Mouse (Mus musculus) ES-E14 (cell line): Measurements from ENCODE around the gene Gys2. TPM values are rescaled to one million over a fixed set of nuclear protein-coding genes. Genes with fewer than 3 reads are reported as not detected.

Source experiments
- DNase-seq: peaks from one replicate; pipeline ENCODE4 v3.0.0-alpha.2; 2013; ENCODE audit warnings: low read depth, low spot score
- H3K27ac ChIP-seq: 2 replicates; pipeline ENCODE4 v1.5.1; 2012; ENCODE audit warnings: low read depth, mild to moderate bottlenecking, low read length, moderate library complexity, mixed read lengths; ENCODE audit not compliant: poor library complexity, insufficient read depth, severe bottlenecking
- H3K36me3 ChIP-seq: 2 replicates; pipeline ENCODE4 v1.6.1; 2012; ENCODE audit warnings: mild to moderate bottlenecking, low read length, moderate library complexity, mixed read lengths; ENCODE audit not compliant: control insufficient read depth, poor library complexity, insufficient read depth, severe bottlenecking
- H3K4me1 ChIP-seq, 2 experiments: fragments of 150-350 bp in 1 of 2; sonication (generic) in 1 of 2; 2 replicates each; pipeline ENCODE4 v1.6.1; 2012; ENCODE audit warnings: low read length in 2 of 2, mild to moderate bottlenecking in 1 of 2, mixed read lengths in 1 of 2; ENCODE audit not compliant: control insufficient read depth in 2 of 2, insufficient read depth in 2 of 2, poor library complexity in 1 of 2
- H3K4me3 ChIP-seq, 2 experiments: fragments of 150-350 bp in 1 of 2; sonication (generic) in 1 of 2; 2 replicates each; pipeline ENCODE4 v1.5.1; 2012; ENCODE audit warnings: low read length in 2 of 2, low read depth in 1 of 2, mild to moderate bottlenecking in 1 of 2, mixed read lengths in 1 of 2; ENCODE audit not compliant: insufficient read depth in 1 of 2, poor library complexity in 1 of 2, severe bottlenecking in 1 of 2
- H3K9ac ChIP-seq: 2 replicates; pipeline ENCODE4 v1.6.1; 2012; ENCODE audit warnings: low read depth, mild to moderate bottlenecking, low read length, mixed read lengths; ENCODE audit not compliant: poor library complexity, insufficient read depth, severe bottlenecking
- H3K9me3 ChIP-seq: fragments of 150-350 bp; sonication (generic); 2 replicates; pipeline ENCODE4 v1.6.1; 2012; ENCODE audit warnings: low read depth, mild to moderate bottlenecking, low read length; ENCODE audit not compliant: control insufficient read depth, insufficient read depth
- CHD2 ChIP-seq: IDR thresholded peaks from 2 replicates; pipeline ENCODE4 v1.6.1; 2014; ENCODE audit warnings: mild to moderate bottlenecking, low read depth, low read length, inconsistent platforms
- HCFC1 ChIP-seq: IDR thresholded peaks from 2 replicates; pipeline ENCODE4 v1.6.1; 2012; ENCODE audit warnings: low read length, inconsistent platforms, borderline replicate concordance; ENCODE audit not compliant: insufficient read depth
- MAFK ChIP-seq: IDR thresholded peaks from 2 replicates; pipeline ENCODE4 v1.6.1; 2014; ENCODE audit warnings: mild to moderate bottlenecking, low read depth, low read length, inconsistent platforms; ENCODE audit not compliant: insufficient read depth
- ZC3H11A ChIP-seq: IDR thresholded peaks from 2 replicates; pipeline ENCODE4 v1.6.1; 2012; ENCODE audit warnings: low read depth, mild to moderate bottlenecking, inconsistent platforms, low read length, borderline replicate concordance
- ZNF384 ChIP-seq: IDR thresholded peaks from 2 replicates; pipeline ENCODE4 v1.6.1; 2012; ENCODE audit warnings: low read depth, low read length, inconsistent platforms
- in situ Hi-C, 2 experiments: fragments of 600-800 bp; cut with MboI; formaldehyde crosslinking; loops; one replicate each; pipeline ENCODE4 v1.15.1; 2025; ENCODE audit warnings: low sequenced_read_pairs in 2 of 2, inconsistent platforms in 1 of 2; ENCODE audit not compliant: unreplicated experiment in 2 of 2
- total RNA-seq: library from RNA; depleted of rRNA; stranded (reverse); fragments of 300-350 nt; gene quantifications from 2 replicates; pipeline ENCODE4 v1.2.3, GENCODE M21; 2012; rRNA removed

Gys2 gene
- total RNA-seq, 1 experiment: not detected

GRCm38 (mm10) chr6:142379961-142380360 is 92.9 kb downstream of the Gys2 start:
- Histone ChIP-seq H3K27ac (no peak overlapping the region), H3K9me3 (no peaks in the 10 kb centered on the region), H3K36me3 (peaks cover 20% of the 10 kb centered on the region; the same call in 1 of the 2 replicates), H3K4me1 (peaks cover 0 to 3% of the 10 kb centered on the region in 2 experiments; a peak in 1 of 4 replicates), H3K9ac (no peak overlapping the region), H3K4me3 (no peak overlapping the region)
- DNase-seq: no peak
- in situ Hi-C loops: loop anchor here in 1 of 2 experiments (10.0 kb wide), 1 partner anchor 135 kb away; no protein-coding TSS in a partner anchor
- TF ChIP-seq MAFK (no peak), ZC3H11A (no peak), CHD2 (no peak), HCFC1 (no peak), ZNF384 (no peak)

GRCm38 (mm10) chr6:142378576-142379330 is 94.2 kb downstream of the Gys2 start:
- TF ChIP-seq ZC3H11A (no peak), MAFK (no peak), HCFC1 (no peak), ZNF384 (no peak), CHD2 (no peak)
- peaks cover 17% of the 10 kb centered on the region; the same call in 1 of the 2 replicates for H3K36me3 ChIP-seq
- no peaks in the 10 kb centered on the region for H3K9me3 ChIP-seq

GRCm38 (mm10) chr6:142377081-142377480 is 95.8 kb downstream of the Gys2 start:
- H3K4me1 ChIP-seq: peaks cover 0 to 3% of the 10 kb centered on the region in 2 experiments; a peak in 1 of 4 replicates
- in situ Hi-C loops: loop anchor here in 1 of 2 experiments (10.0 kb wide), 1 partner anchor 138 kb away; no protein-coding TSS in a partner anchor
- H3K27ac ChIP-seq: no peak overlapping the region
- DNase-seq: no peak
- H3K4me3 ChIP-seq: no peak overlapping the region
- TF ChIP-seq ZC3H11A (no peak), ZNF384 (no peak), CHD2 (no peak), MAFK (no peak), HCFC1 (no peak)
- no peaks in the 10 kb centered on the region for H3K9me3 ChIP-seq
- no peak overlapping the region for H3K9ac ChIP-seq
- H3K36me3 ChIP-seq: peaks cover 21% of the 10 kb centered on the region; the same call in 1 of the 2 replicates

More at GRCm38 (mm10) chr6:142378576-142379330, 94.2 kb downstream of the Gys2 start:
- in situ Hi-C loops: loop anchor here in 1 of 2 experiments (10.0 kb wide), 1 partner anchor 136 kb away; no protein-coding TSS in a partner anchor
- Histone ChIP-seq H3K9ac (no peak overlapping the region), H3K27ac (no peak overlapping the region), H3K4me1 (peaks cover 0 to 3% of the 10 kb centered on the region in 2 experiments; a peak in 1 of 4 replicates), H3K4me3 (no peak overlapping the region)
- DNase-seq: no peak

Other genes with a start within 250 kb of the Gys2 start
- gene Iapp, start 174.7 kb downstream of the Gys2 start, total RNA-seq: not detected in 2 replicates
- gene Slco1a5, start 150.1 kb downstream of the Gys2 start, total RNA-seq: 0.11 and 0.49 TPM in 2 replicates
- gene Pyroxd1, start 127.5 kb downstream of the Gys2 start, total RNA-seq: 10.4 and 10.8 TPM in 2 replicates
- gene Recql, start 86.0 kb downstream of the Gys2 start, total RNA-seq: 22.6 and 24.7 TPM in 2 replicates
- gene Golt1b, start 85.9 kb downstream of the Gys2 start, total RNA-seq: 85.4 and 86.2 TPM in 2 replicates
- gene Spx, start 59.7 kb downstream of the Gys2 start, total RNA-seq: 0.94 and 1.4 TPM in 2 replicates
- 139 and 178 TPM in 2 replicates for gene Ldhb, start 34.8 kb upstream of the Gys2 start, total RNA-seq
- gene Kcnj8, start 98.5 kb upstream of the Gys2 start, total RNA-seq: 0.26 and 0.58 TPM in 2 replicates
- gene Abcc9, start 229.2 kb upstream of the Gys2 start, total RNA-seq: 0.05 and 0.13 TPM in 2 replicates